In the genomic region with DNA sequence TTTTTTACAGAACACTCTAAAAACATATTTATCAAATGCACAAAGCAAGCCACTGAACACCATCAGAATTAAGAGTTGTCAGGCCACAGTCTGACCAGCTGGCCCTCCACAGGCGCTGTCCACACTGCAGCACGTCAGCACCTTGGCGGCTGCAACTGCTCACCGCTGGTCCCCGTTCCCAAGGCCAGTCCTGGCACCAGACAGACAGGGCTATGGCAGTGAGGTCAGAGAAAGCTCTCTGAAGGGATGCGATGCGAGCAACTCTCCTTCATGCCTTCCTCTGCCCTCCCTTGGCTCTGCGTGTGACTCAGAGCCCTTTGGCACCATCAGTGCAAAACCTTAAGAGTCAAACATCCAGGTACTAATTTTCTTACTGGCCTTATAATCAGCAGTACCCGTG, we compare ENCODE assay signal across 29 mouse cellular contexts. TPM values are rescaled to one million over a fixed set of nuclear protein-coding genes. Genes with fewer than 3 reads are reported as not detected.
DNase-seq lines count a peak whose midpoint lies in the region; ATAC-seq lines count a peak whose summit lies in the region.
"Had no signal": no experiment of that assay in that cellular context is flagged by ENCODE, and none has a peak within 500 bp of the region (broad histone marks: within the 10 kb centered on the region; RNA-seq: fewer than 3 reads in every experiment).

No protein-coding gene starts in this region.

- H3K36me3 ChIP-seq in heart, embryonic 11.5 days (ENCODE audit: control insufficient read depth, insufficient read depth, low read length) = peaks cover 14% of the 10 kb centered on the region; the same call in 1 of the 2 replicates

- no peak for ATAC-seq in heart, embryonic 11.5 days (replicated peaks; ENCODE audit: insufficient number of reproducible peaks, low FRiP score, low TSS enrichment)
- ATAC-seq: hindbrain, embryonic 16.5 days; intestine, embryonic 16.5 days; liver, embryonic 12.5 days; midbrain, embryonic 16.5 days had no signal

- H3K27ac ChIP-seq in heart, embryonic 11.5 days (ENCODE audit: low read depth, low read length) = no peak overlapping the region
- H3K27ac ChIP-seq: embryonic facial prominence, embryonic 13.5 days; forebrain, embryonic 12.5 days; heart, embryonic 13.5 days; hindbrain, embryonic 10.5 days; limb, embryonic 13.5 days; liver, embryonic 12.5 days; midbrain, embryonic 10.5 days had no signal

- no peaks in the 10 kb centered on the region for H3K27me3 ChIP-seq in heart, embryonic 11.5 days (ENCODE audit: control insufficient read depth, insufficient read depth, low read length)
- H3K27me3 ChIP-seq: embryonic facial prominence, embryonic 13.5 days; forebrain, embryonic 12.5 days; heart, embryonic 13.5 days; limb, embryonic 13.5 days; liver, embryonic 12.5 days had no signal

- 75% methylated on average over 9 of the region's 9 CpGs for WGBS in heart, embryonic 11.5 days (ENCODE audit: insufficient replicate concordance)

- no peak overlapping the region for H3K9ac ChIP-seq in heart, embryonic 11.5 days (ENCODE audit: low read depth, low read length)
- H3K9ac ChIP-seq: embryonic facial prominence, embryonic 13.5 days; forebrain, embryonic 12.5 days; heart, embryonic 13.5 days; limb, embryonic 13.5 days; liver, embryonic 12.5 days had no signal

- peak; percentile 89 for DNase-seq in heart, adult 11 months
- peak; percentile 74 for DNase-seq in adrenal gland, adult 2 months
- peak; percentile 53 for DNase-seq in adrenal gland, adult 8-10 months
- peak; percentile 52 to 63 for DNase-seq in cerebellum, postnatal 10 days
- no peak for DNase-seq in MN1 (ENCODE audit: low spot score)
- no peak for DNase-seq in natural killer cell, adult 2 months (ENCODE audit: low spot score in 2 of 2)
- DNase-seq: embryo, embryonic 11 days; kidney, adult 9 months; kidney, postnatal 14 days; layer of hippocampus, postnatal 36 days; lung, adult 18-20 months; lung, postnatal 10 days; right cerebral cortex, adult 18-20 months; right cerebral cortex, postnatal 4 days; thymus, postnatal 14 days had no signal

- no peaks in the 10 kb centered on the region for H3K4me1 ChIP-seq in heart, embryonic 11.5 days (ENCODE audit: control insufficient read depth, insufficient read depth, low read length)
- H3K4me1 ChIP-seq: forebrain, embryonic 12.5 days; heart, embryonic 13.5 days; hindbrain, embryonic 10.5 days; liver, embryonic 12.5 days; midbrain, embryonic 10.5 days had no signal

- H3K4me2 ChIP-seq in heart, embryonic 11.5 days = no peak overlapping the region
- H3K4me2 ChIP-seq: embryonic facial prominence, embryonic 13.5 days; forebrain, embryonic 12.5 days; heart, embryonic 13.5 days; limb, embryonic 13.5 days; liver, embryonic 12.5 days had no signal

- H3K4me3 ChIP-seq in heart, embryonic 11.5 days (ENCODE audit: low read depth, low read length) = no peak overlapping the region
- H3K4me3 ChIP-seq: embryonic facial prominence, embryonic 13.5 days; erythroblast, embryonic 14.5 days; forebrain, embryonic 12.5 days; heart, embryonic 13.5 days; hindbrain, embryonic 10.5 days; limb, embryonic 13.5 days; liver, embryonic 12.5 days; midbrain, embryonic 10.5 days; myocyte had no signal

- no peaks in the 10 kb centered on the region for H3K9me3 ChIP-seq in heart, embryonic 11.5 days (replicated peaks; ENCODE audit: control insufficient read depth, low read length)
- H3K9me3 ChIP-seq: embryonic facial prominence, embryonic 13.5 days; forebrain, embryonic 12.5 days; heart, embryonic 13.5 days; hindbrain, embryonic 10.5 days; limb, embryonic 13.5 days; liver, embryonic 12.5 days; midbrain, embryonic 10.5 days had no signal

RNA-seq across cellular contexts. Expression of a gene that starts 23.4 kb away (rescaled TPM):
- 0.34 and 0.43 TPM in 2 replicates for polyA plus RNA-seq in heart, embryonic 11.5 days (2014; fragmentation: Nextera tagmentation; extraction: Ambion mirVana)
- 1 to 10 TPM; 1.2 to 2.5 TPM for total RNA-seq in adrenal gland, adult 2 months (2021)
- 1.3 and 1.6 TPM in 2 replicates for polyA plus RNA-seq in adrenal gland, adult 2 months (2012; rRNA removed)
- 1 to 10 TPM; 2.1 to 3.1 (median 2.4) TPM for total RNA-seq in adrenal gland, adult 8-10 months (2022)
- polyA plus RNA-seq: C2C12; erythroblast, embryonic 14.5 days; myocyte had no signal

Comparison
In these comparisons a context has a peak if more than half of its experiments do, and no peak if none do; other contexts are left out.
1. DNase-seq: peak in heart, adult 11 months (single experiment), adrenal gland, adult 2 months (single experiment), adrenal gland, adult 8-10 months (single experiment) and cerebellum, postnatal 10 days (2 of 2); none in MN1 (single experiment) and natural killer cell, adult 2 months (0 of 2).